Mouse (Mus musculus) bone marrow macrophage, adult 2 months (primary cell): ENCODE results near the gene Nup205. TPM values are rescaled to one million over a fixed set of nuclear protein-coding genes. Genes with fewer than 3 reads are reported as not detected.

ENCODE experiments used
- H3K27ac ChIP-seq: 2 replicates; pipeline ENCODE4 v1.5.1; 2012; ENCODE audit warnings: low read depth, low read length; ENCODE audit not compliant: insufficient read depth
- H3K4me1 ChIP-seq: 2 replicates; pipeline ENCODE4 v1.6.1; 2012; ENCODE audit warnings: low read length; ENCODE audit not compliant: control insufficient read depth, insufficient read depth
- H3K4me3 ChIP-seq: 2 replicates; pipeline ENCODE4 v1.5.1; 2012; ENCODE audit warnings: mild to moderate bottlenecking, low read length, moderate library complexity; ENCODE audit not compliant: insufficient read depth
- CTCF ChIP-seq: IDR thresholded peaks from 2 replicates; pipeline ENCODE4 v1.5.1; 2012; ENCODE audit warnings: low read depth, mild to moderate bottlenecking, low read length, moderate library complexity
- POLR2A ChIP-seq: IDR thresholded peaks from 2 replicates; pipeline ENCODE4 v1.6.1; 2012; ENCODE audit warnings: mild to moderate bottlenecking, low read depth, low read length, borderline replicate concordance
- polyA plus RNA-seq: library from polyadenylated mRNA; stranded (reverse); fragments of >200 nt; gene quantifications from 2 replicates; pipeline ENCODE4 v1.2.4, GENCODE M21; 2012; ENCODE audit not compliant: missing spikeins, insufficient read depth, insufficient read length

Gene Nup205
- polyA plus RNA-seq, 1 experiment, result 22.6 TPM

DNA sequence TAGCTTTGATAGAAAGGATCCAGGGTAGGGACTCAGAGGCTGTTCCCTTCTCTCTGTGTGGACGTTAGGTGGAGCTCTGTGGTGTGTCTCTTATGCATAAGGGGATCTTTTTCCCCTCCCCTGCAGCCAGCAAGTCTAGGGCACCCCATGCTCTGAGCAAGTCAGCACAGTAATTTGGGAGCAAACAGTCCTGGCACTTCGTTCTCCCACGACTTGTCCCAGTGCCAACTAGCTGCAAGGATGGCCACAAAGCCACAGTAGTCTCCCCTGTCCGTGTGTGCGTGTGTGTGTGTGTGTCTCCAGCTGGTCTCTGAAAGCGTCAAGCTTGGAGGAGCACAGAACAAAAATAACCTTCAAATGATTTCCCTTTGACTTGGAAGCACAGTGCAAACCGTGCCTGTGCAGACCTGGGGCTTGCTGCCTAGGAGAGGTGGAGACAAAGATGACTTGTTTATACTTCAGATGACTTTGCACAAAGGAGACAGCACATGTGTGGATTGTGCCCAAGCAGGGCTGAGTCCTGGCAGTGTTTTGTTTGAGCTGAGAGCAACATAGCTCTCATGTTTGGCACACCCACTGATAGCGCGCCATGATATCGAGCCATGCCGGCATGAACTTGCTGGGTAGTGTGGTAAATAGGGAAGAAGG, 111.0 kb downstream of the Nup205 start:
- TF ChIP-seq POLR2A (no peak), CTCF (no peak)
- H3K4me1 ChIP-seq, result no peaks in the 10 kb centered on the region

GRCm38 (mm10) chr6:35288920-35289319, 111.7 kb downstream of the Nup205 start:
- Histone ChIP-seq H3K27ac (no peak overlapping the region), H3K4me3 (no peak overlapping the region), H3K4me1 (no peaks in the 10 kb centered on the region)
- no peak for TF ChIP-seq CTCF
- no peak for TF ChIP-seq POLR2A

More for the DNA sequence above, 111.0 kb downstream of the Nup205 start:
- H3K27ac ChIP-seq, result no peak overlapping the region
- no peak overlapping the region for H3K4me3 ChIP-seq

GRCm38 (mm10) chr6:35289676-35290075, 112.5 kb downstream of the Nup205 start:
- no peak overlapping the region for H3K4me3 ChIP-seq
- no peak for TF ChIP-seq CTCF
- TF ChIP-seq POLR2A, result no peak
- no peaks in the 10 kb centered on the region for H3K4me1 ChIP-seq
- no peak overlapping the region for H3K27ac ChIP-seq

DNA sequence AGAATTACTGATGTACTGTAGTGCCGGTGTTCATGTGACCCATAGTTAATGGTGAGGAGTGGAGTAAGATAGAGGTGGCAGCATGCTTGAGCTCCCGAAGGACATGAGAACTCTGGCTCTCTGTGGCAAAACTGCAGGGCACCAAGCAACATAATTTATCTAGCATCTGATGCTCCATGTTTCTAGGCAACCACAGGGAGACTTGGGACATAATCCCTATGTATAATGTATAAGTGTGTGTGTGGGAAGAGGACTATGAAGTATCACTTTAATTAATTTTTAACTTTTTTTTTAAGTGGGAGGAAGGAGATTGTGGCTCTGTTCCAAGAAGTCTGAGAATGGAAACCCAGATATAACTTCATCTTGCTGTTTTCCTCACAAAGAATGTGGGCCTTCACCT, 117.7 kb downstream of the Nup205 start:
- Histone ChIP-seq H3K4me1 (peaks cover 6% of the 10 kb centered on the region), H3K4me3 (no peak overlapping the region), H3K27ac (no peak overlapping the region)
- no peak for TF ChIP-seq POLR2A

- TF ChIP-seq CTCF, result no peak
- TF ChIP-seq POLR2A, result no peak
- H3K27ac ChIP-seq, result no peak overlapping the region
- H3K4me3 ChIP-seq, result no peak overlapping the region
- peaks cover 6% of the 10 kb centered on the region for H3K4me1 ChIP-seq
Measured at GRCm38 (mm10) chr6:35297001-35297400, 119.8 kb downstream of the Nup205 start.

Other genes with a start within 250 kb of the Nup205 start
- gene Slc23a4, start 189.0 kb upstream of the Nup205 start, polyA plus RNA-seq, result not detected in 2 replicates
- gene Cnot4, start 43.7 kb upstream of the Nup205 start, polyA plus RNA-seq, result 34.2 and 36.4 TPM in 2 replicates
- gene Slc13a4, start 130.7 kb downstream of the Nup205 start, polyA plus RNA-seq, result not detected in 2 replicates
- not detected in 2 replicates for gene Fam180a, start 148.7 kb downstream of the Nup205 start, polyA plus RNA-seq